Mouse (Mus musculus) myocyte (in vitro differentiated cells): Measurements from ENCODE around the gene Plxna2. TPM values are rescaled to one million over a fixed set of nuclear protein-coding genes. Genes with fewer than 3 reads are reported as not detected.

Experiments used
- H3K27me3 ChIP-seq: one replicate; pipeline ENCODE4 v1.6.1; 2011; ENCODE audit not compliant: control insufficient read depth, insufficient read depth, insufficient read length
- H3K36me3 ChIP-seq: one replicate; pipeline ENCODE4 v1.6.1; 2011; ENCODE audit not compliant: control insufficient read depth, insufficient read depth
- H3K4me2 ChIP-seq: one replicate; pipeline ENCODE4 v1.6.1; 2011; ENCODE audit warnings: low read depth, control low read depth
- H3K4me3 ChIP-seq: one replicate; pipeline ENCODE4 v1.5.1; 2011; ENCODE audit warnings: mild to moderate bottlenecking, control low read depth, moderate library complexity
- H3K79me2 ChIP-seq: one replicate; pipeline ENCODE4 v1.6.1; 2011; ENCODE audit not compliant: control insufficient read depth, insufficient read depth
- H3ac ChIP-seq: one replicate; pipeline ENCODE4 v1.6.1; 2011; ENCODE audit not compliant: control insufficient read depth, insufficient read length
- CEBPB ChIP-seq: IDR thresholded peaks from 2 replicates; pipeline ENCODE4 v1.6.1; 2011; ENCODE audit warnings: mild to moderate bottlenecking, moderate library complexity; ENCODE audit not compliant: poor library complexity, insufficient read depth, severe bottlenecking
- E2F4 ChIP-seq: IDR thresholded peaks from one replicate; pipeline ENCODE4 v1.6.1; 2011; ENCODE audit warnings: mild to moderate bottlenecking, control low read depth, moderate library complexity; ENCODE audit not compliant: insufficient read depth
- MAX ChIP-seq: IDR thresholded peaks from one replicate; pipeline ENCODE4 v1.6.1; 2011; ENCODE audit warnings: low read depth, mild to moderate bottlenecking, control low read depth
- MYOD1 ChIP-seq, 3 experiments: IDR thresholded peaks; one replicate each; pipeline ENCODE4 v1.6.1; 2011; ENCODE audit warnings: control low read depth in 2 of 3, low read depth in 2 of 3, mild to moderate bottlenecking in 2 of 3, moderate library complexity in 1 of 3; ENCODE audit not compliant: insufficient read length in 2 of 3, control insufficient read depth in 1 of 3
- MYOG ChIP-seq, 3 experiments: IDR thresholded peaks; one replicate each; pipeline ENCODE4 v1.6.1; 2011; ENCODE audit warnings: control low read depth in 2 of 3, low read depth in 2 of 3, mild to moderate bottlenecking in 2 of 3; ENCODE audit not compliant: insufficient read length in 2 of 3, control insufficient read depth in 1 of 3, insufficient read depth in 1 of 3
- POLR2A ChIP-seq: IDR thresholded peaks from one replicate; pipeline ENCODE4 v1.6.1; 2011; ENCODE audit warnings: low read depth, mild to moderate bottlenecking, control low read depth, moderate library complexity; ENCODE audit not compliant: insufficient read length
- POLR2AphosphoS2 ChIP-seq: IDR thresholded peaks from one replicate; pipeline ENCODE4 v1.6.1; 2011; ENCODE audit warnings: low read depth, control low read depth; ENCODE audit not compliant: insufficient read length
- REST ChIP-seq: IDR thresholded peaks from one replicate; pipeline ENCODE4 v1.6.1; 2011; ENCODE audit warnings: mild to moderate bottlenecking, control low read depth, moderate library complexity; ENCODE audit not compliant: insufficient read depth, insufficient read length
- SRF ChIP-seq: IDR thresholded peaks from one replicate; pipeline ENCODE4 v1.6.1; 2011; ENCODE audit warnings: low read depth; ENCODE audit not compliant: control insufficient read depth, insufficient read length
- TCF12 ChIP-seq: IDR thresholded peaks from one replicate; pipeline ENCODE4 v1.6.1; 2011; ENCODE audit warnings: mild to moderate bottlenecking, control low read depth; ENCODE audit not compliant: poor library complexity, insufficient read depth, severe bottlenecking
- TCF3 ChIP-seq: IDR thresholded peaks from one replicate; pipeline ENCODE4 v1.6.1; 2011; ENCODE audit warnings: low read depth, control low read depth; ENCODE audit not compliant: insufficient read length
- USF1 ChIP-seq: IDR thresholded peaks from one replicate; pipeline ENCODE4 v1.6.1; 2011; ENCODE audit warnings: low read depth, mild to moderate bottlenecking, control low read depth, moderate library complexity
- polyA plus RNA-seq: library from polyadenylated mRNA; unstranded; fragments of >200 nt; fragmentation: generic; extraction: Trizol; gene quantifications from one replicate; pipeline ENCODE4 v1.2.1, GENCODE M21; 2012; ENCODE audit warnings: missing spikeins

Gene Plxna2
- polyA plus RNA-seq, 1 experiment, result 3.6 TPM

GRCm38 (mm10) chr1:194836182-194836581 lies 218.2 kb downstream of the Plxna2 start:
- Histone ChIP-seq H3K4me2 (no peak overlapping the region), H3K79me2 (no peaks in the 10 kb centered on the region), H3ac (no peak overlapping the region), H3K36me3 (no peaks in the 10 kb centered on the region), H3K27me3 (no peaks in the 10 kb centered on the region), H3K4me3 (no peak overlapping the region)
- TF ChIP-seq USF1, result no peak
- TF ChIP-seq MYOG (IDR thresholded peaks at IDR 0.05; ENCODE audit: control insufficient read depth in 1 of 3, insufficient read depth in 1 of 3, insufficient read length in 2 of 3, low read depth in 2 of 3), result no peak
- TF ChIP-seq POLR2AphosphoS2, result no peak
- no peak for TF ChIP-seq POLR2A
- TF ChIP-seq TCF3, result no peak
- no peak for TF ChIP-seq CEBPB
- no peak for TF ChIP-seq E2F4
- no peak for TF ChIP-seq MAX
- TF ChIP-seq SRF, result no peak
- TF ChIP-seq REST, result no peak
- no peak for TF ChIP-seq TCF12
- TF ChIP-seq MYOD1 (IDR thresholded peaks at IDR 0.05; ENCODE audit: control insufficient read depth in 1 of 3, insufficient read length in 2 of 3, low read depth in 2 of 3), result no peak

- H3K27me3 ChIP-seq, result no peaks in the 10 kb centered on the region
- no peaks in the 10 kb centered on the region for H3K36me3 ChIP-seq
- no peak overlapping the region for H3K4me3 ChIP-seq
- H3K4me2 ChIP-seq, result no peak overlapping the region
- H3K79me2 ChIP-seq, result no peaks in the 10 kb centered on the region
- no peak overlapping the region for H3ac ChIP-seq
- no peak for TF ChIP-seq SRF
- TF ChIP-seq MAX, result no peak
- TF ChIP-seq E2F4, result no peak
- TF ChIP-seq MYOG (IDR thresholded peaks at IDR 0.05; ENCODE audit: control insufficient read depth in 1 of 3, insufficient read depth in 1 of 3, insufficient read length in 2 of 3, low read depth in 2 of 3), result no peak
- TF ChIP-seq POLR2AphosphoS2, result no peak
- TF ChIP-seq CEBPB, result no peak
- TF ChIP-seq USF1, result no peak
- no peak for TF ChIP-seq REST
- no peak for TF ChIP-seq TCF3
- no peak for TF ChIP-seq POLR2A
- no peak for TF ChIP-seq TCF12
- no peak for TF ChIP-seq MYOD1 (IDR thresholded peaks at IDR 0.05; ENCODE audit: control insufficient read depth in 1 of 3, insufficient read length in 2 of 3, low read depth in 2 of 3)
Measured at GRCm38 (mm10) chr1:194836671-194837070, 218.7 kb downstream of the Plxna2 start.

- H3K4me3 ChIP-seq, result no peak overlapping the region
- no peak overlapping the region for H3ac ChIP-seq
- no peaks in the 10 kb centered on the region for H3K79me2 ChIP-seq
- TF ChIP-seq REST, result no peak
- TF ChIP-seq POLR2A, result no peak
- TF ChIP-seq SRF, result no peak
- no peak for TF ChIP-seq MAX
- TF ChIP-seq POLR2AphosphoS2, result no peak
- TF ChIP-seq TCF12, result no peak
- TF ChIP-seq USF1, result no peak
- TF ChIP-seq MYOD1 (IDR thresholded peaks at IDR 0.05; ENCODE audit: control insufficient read depth in 1 of 3, insufficient read length in 2 of 3, low read depth in 2 of 3), result no peak
- no peak for TF ChIP-seq E2F4
- TF ChIP-seq CEBPB, result no peak
- TF ChIP-seq MYOG (IDR thresholded peaks at IDR 0.05; ENCODE audit: control insufficient read depth in 1 of 3, insufficient read depth in 1 of 3, insufficient read length in 2 of 3, low read depth in 2 of 3), result no peak
- H3K27me3 ChIP-seq, result no peaks in the 10 kb centered on the region
- H3K36me3 ChIP-seq, result no peaks in the 10 kb centered on the region
- no peak overlapping the region for H3K4me2 ChIP-seq
Measured at GRCm38 (mm10) chr1:194839230-194839910, 221.4 kb downstream of the Plxna2 start.

GRCm38 (mm10) chr1:194843020-194843419 lies 225.0 kb downstream of the Plxna2 start:
- Histone ChIP-seq H3K79me2 (no peaks in the 10 kb centered on the region), H3K27me3 (no peaks in the 10 kb centered on the region), H3K36me3 (no peaks in the 10 kb centered on the region), H3ac (no peak overlapping the region), H3K4me3 (no peak overlapping the region), H3K4me2 (no peak overlapping the region)
- no peak for TF ChIP-seq TCF3
- no peak for TF ChIP-seq MYOG (IDR thresholded peaks at IDR 0.05; ENCODE audit: control insufficient read depth in 1 of 3, insufficient read depth in 1 of 3, insufficient read length in 2 of 3, low read depth in 2 of 3)
- no peak for TF ChIP-seq POLR2AphosphoS2

- no peak overlapping the region for H3ac ChIP-seq
- no peaks in the 10 kb centered on the region for H3K27me3 ChIP-seq
- H3K4me2 ChIP-seq, result no peak overlapping the region
- no peak for TF ChIP-seq TCF12
- no peak for TF ChIP-seq E2F4
- TF ChIP-seq MYOG (IDR thresholded peaks at IDR 0.05; ENCODE audit: control insufficient read depth in 1 of 3, insufficient read depth in 1 of 3, insufficient read length in 2 of 3, low read depth in 2 of 3), result no peak
- TF ChIP-seq USF1, result no peak
- TF ChIP-seq REST, result no peak
- no peak for TF ChIP-seq SRF
- no peak for TF ChIP-seq TCF3
- no peak for TF ChIP-seq CEBPB
- TF ChIP-seq POLR2AphosphoS2, result no peak
- H3K4me3 ChIP-seq, result no peak overlapping the region
- H3K36me3 ChIP-seq, result no peaks in the 10 kb centered on the region
- H3K79me2 ChIP-seq, result no peaks in the 10 kb centered on the region
Measured at GRCm38 (mm10) chr1:194847014-194847413, 229.0 kb downstream of the Plxna2 start.
